Mouse (Mus musculus): Measurements from ENCODE around the gene Zmym5. TPM values are rescaled to one million over a fixed set of nuclear protein-coding genes. Genes with fewer than 3 reads are reported as not detected.
"Not testable (repeated sequence)": the region's sequence is repeated elsewhere in the genome, so short reads cannot be mapped to it uniquely, and the experiment has no call there.

The Zmym5 gene
- polyA plus RNA-seq, 1 experiment from 2014 or later: 31.1 TPM

DNA sequence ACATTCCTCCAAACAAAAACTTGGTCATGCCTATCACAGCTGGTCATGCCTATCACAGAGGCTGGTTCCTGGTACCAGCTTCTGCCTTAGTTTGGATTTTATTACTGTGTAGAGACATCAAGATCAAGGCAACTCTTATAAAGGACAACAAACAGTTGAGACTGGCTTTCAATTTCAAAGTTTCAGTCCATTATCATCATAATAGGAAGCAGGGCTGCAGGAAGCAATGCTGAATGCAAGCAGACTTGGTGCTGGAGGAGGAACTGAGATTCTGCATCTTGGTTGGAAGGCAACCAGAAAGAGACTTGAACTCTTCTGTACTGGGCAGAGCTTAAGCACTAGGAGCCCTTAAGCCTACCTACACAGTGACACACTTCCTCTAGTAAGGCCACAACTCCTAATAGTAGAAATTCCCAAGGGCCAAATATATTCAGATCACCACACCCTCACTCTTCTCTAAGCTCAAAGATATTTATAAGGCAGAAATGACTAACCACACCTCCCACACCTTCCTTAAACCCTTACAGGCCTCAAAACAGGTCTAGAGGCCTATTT lies 19.1 kb upstream of the Zmym5 start:
- Histone ChIP-seq H3K4me1 (replicated peaks; ENCODE audit: control insufficient read depth, insufficient read depth, low read length) (peaks cover 5% of the 10 kb centered on the region; the same call in 1 of the 2 replicates), H3K27me3 (ENCODE audit: control insufficient read depth, insufficient read depth, low read depth, low read length) (no peaks in the 10 kb centered on the region), H3K9me3 (ENCODE audit: control insufficient read depth, low read length) (no peaks in the 10 kb centered on the region), H3K9ac (ENCODE audit: low read length) (no peak overlapping the region), H3K4me2 (ENCODE audit: low read depth, low read length) (no peak overlapping the region), H3K4me3 (ENCODE audit: low read length) (no peak overlapping the region), H3K27ac (ENCODE audit: low read length) (no peak overlapping the region), H3K36me3 (ENCODE audit: control insufficient read depth, insufficient read depth, low read length) (no peaks in the 10 kb centered on the region)
- no peak for ATAC-seq (ENCODE audit: low read depth)

- no peak overlapping the region for H3K9ac ChIP-seq (ENCODE audit: low read length)
- H3K27ac ChIP-seq (ENCODE audit: low read length): no peak overlapping the region
- H3K4me3 ChIP-seq (ENCODE audit: low read length): no peak overlapping the region
- no peak for ATAC-seq (ENCODE audit: low read depth)
- H3K27me3 ChIP-seq (ENCODE audit: control insufficient read depth, insufficient read depth, low read depth, low read length): no peaks in the 10 kb centered on the region
- H3K4me2 ChIP-seq (ENCODE audit: low read depth, low read length): no peak overlapping the region
- no peaks in the 10 kb centered on the region for H3K4me1 ChIP-seq (replicated peaks; ENCODE audit: control insufficient read depth, insufficient read depth, low read length)
- no peaks in the 10 kb centered on the region for H3K9me3 ChIP-seq (ENCODE audit: control insufficient read depth, low read length)
- H3K36me3 ChIP-seq (ENCODE audit: control insufficient read depth, insufficient read depth, low read length): no peaks in the 10 kb centered on the region
Observed at GRCm38 (mm10) chr14:56824562-56824961, 13.0 kb upstream of the Zmym5 start.

DNA sequence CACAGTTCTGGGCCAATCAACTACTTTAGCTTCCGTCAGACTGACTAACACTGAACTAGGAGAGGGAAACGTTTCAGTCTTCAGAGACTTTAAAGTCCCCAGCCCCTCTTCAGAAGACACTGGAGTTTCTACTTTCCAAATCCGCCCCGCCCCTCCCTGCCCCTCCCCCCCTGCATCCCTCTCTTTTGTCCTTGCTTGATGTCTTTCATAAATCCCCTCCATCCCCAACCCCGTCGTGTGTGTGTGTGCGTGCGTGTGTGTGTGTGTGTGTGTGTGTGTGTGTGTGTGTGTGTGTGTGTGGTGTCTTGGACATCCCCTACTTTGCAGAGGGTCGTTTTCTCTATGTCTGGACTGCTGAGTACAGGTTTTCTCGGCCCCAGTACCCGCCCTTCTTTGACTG lies 6.1 kb upstream of the Zmym5 start:
- Histone ChIP-seq H3K9me3 (ENCODE audit: control insufficient read depth, low read length) (no peaks in the 10 kb centered on the region), H3K9ac (ENCODE audit: low read length) (no peak overlapping the region), H3K4me3 (ENCODE audit: low read length) (peak overlapping the region; percentile 15), H3K4me1 (replicated peaks; ENCODE audit: control insufficient read depth, insufficient read depth, low read length) (peaks cover 7% of the 10 kb centered on the region), H3K4me2 (ENCODE audit: low read depth, low read length) (peak overlapping the region; percentile 32), H3K36me3 (ENCODE audit: control insufficient read depth, insufficient read depth, low read length) (no peaks in the 10 kb centered on the region), H3K27ac (ENCODE audit: low read length) (no peak overlapping the region), H3K27me3 (ENCODE audit: control insufficient read depth, insufficient read depth, low read depth, low read length) (no peaks in the 10 kb centered on the region)
- WGBS: 8% methylated on average over 11 of the region's 11 CpGs
- no peak for ATAC-seq (ENCODE audit: low read depth)

DNA sequence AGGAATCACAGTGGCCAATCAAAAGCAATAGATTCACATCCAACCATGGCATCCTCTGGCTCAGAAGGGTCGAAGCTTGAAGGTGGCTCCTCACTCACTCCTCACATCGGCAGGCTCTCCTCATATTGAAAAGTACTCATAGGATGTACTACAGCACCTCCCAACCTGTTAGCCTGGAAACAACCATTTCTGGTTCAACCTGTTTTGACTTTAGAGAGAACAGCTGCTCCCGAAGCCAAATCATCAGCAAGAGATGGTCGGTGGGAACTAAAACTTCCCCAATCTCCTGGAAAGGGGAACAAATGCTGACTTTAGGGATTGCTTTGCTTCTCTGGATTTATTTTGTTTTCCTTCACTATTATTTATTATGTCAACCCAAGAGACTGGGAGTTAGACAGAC lies 5.6 kb upstream of the Zmym5 start:
- Histone ChIP-seq H3K9me3 (ENCODE audit: control insufficient read depth, low read length) (no peaks in the 10 kb centered on the region), H3K9ac (ENCODE audit: low read length) (no peak overlapping the region), H3K4me1 (replicated peaks; ENCODE audit: control insufficient read depth, insufficient read depth, low read length) (peaks cover 7% of the 10 kb centered on the region), H3K4me2 (ENCODE audit: low read depth, low read length) (peak overlapping the region; percentile 32), H3K27ac (ENCODE audit: low read length) (no peak overlapping the region), H3K36me3 (ENCODE audit: control insufficient read depth, insufficient read depth, low read length) (no peaks in the 10 kb centered on the region), H3K4me3 (ENCODE audit: low read length) (peak overlapping the region; percentile 15), H3K27me3 (ENCODE audit: control insufficient read depth, insufficient read depth, low read depth, low read length) (no peaks in the 10 kb centered on the region)
- ATAC-seq (ENCODE audit: low read depth): no peak
- WGBS: 43% methylated on average over 4 of the region's 4 CpGs

- Histone ChIP-seq H3K9me3 (ENCODE audit: control insufficient read depth, low read length) (no peaks in the 10 kb centered on the region), H3K36me3 (ENCODE audit: control insufficient read depth, insufficient read depth, low read length) (no peaks in the 10 kb centered on the region), H3K4me2 (ENCODE audit: low read depth, low read length) (no peak overlapping the region), H3K27ac (ENCODE audit: low read length) (no peak overlapping the region), H3K27me3 (ENCODE audit: control insufficient read depth, insufficient read depth, low read depth, low read length) (no peaks in the 10 kb centered on the region), H3K9ac (ENCODE audit: low read length) (no peak overlapping the region), H3K4me3 (ENCODE audit: low read length) (no peak overlapping the region), H3K4me1 (replicated peaks; ENCODE audit: control insufficient read depth, insufficient read depth, low read length) (peaks cover 7% of the 10 kb centered on the region)
- ATAC-seq (ENCODE audit: low read depth): no peak
- WGBS: 85% methylated on average over 4 of the region's 4 CpGs
Observed at GRCm38 (mm10) chr14:56816541-56816940, 5.0 kb upstream of the Zmym5 start.

DNA sequence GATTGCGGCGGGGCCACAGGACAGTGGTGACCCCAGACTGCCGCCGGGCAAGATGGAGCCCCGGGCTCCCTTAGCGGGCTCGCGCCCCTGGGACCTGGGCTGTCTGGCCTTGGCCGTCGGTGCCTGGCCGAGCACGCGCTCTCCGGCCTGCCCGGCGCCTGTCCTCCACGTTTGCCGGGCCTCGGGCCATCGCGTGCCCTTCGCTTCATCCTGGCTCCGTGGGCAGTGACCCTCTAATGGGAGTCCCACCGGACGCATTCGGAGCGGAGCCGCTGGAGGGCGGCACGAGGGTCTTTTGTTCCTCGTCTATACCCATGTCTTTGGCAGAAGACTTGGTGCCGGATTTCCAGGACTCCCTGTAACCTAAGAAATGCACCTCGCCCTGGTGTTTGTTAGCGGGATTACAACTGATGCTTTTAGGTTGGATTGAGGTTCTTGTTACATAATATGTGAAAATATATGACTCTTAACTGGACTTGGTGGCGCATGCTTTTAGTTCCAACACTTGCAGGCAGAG lies 1.1 kb upstream of the Zmym5 start:
- Histone ChIP-seq H3K4me3 (ENCODE audit: low read length) (peak overlapping the region; percentile 66), H3K4me1 (replicated peaks; ENCODE audit: control insufficient read depth, insufficient read depth, low read length) (peaks cover 9% of the 10 kb centered on the region), H3K27me3 (ENCODE audit: control insufficient read depth, insufficient read depth, low read depth, low read length) (no peaks in the 10 kb centered on the region), H3K9me3 (ENCODE audit: control insufficient read depth, low read length) (no peaks in the 10 kb centered on the region), H3K9ac (ENCODE audit: low read length) (peak overlapping the region; percentile 81), H3K36me3 (ENCODE audit: control insufficient read depth, insufficient read depth, low read length) (no peaks in the 10 kb centered on the region; the same call in 1 of the 2 replicates), H3K27ac (ENCODE audit: low read length) (peak overlapping the region; percentile 97), H3K4me2 (ENCODE audit: low read depth, low read length) (peak overlapping the region; percentile 70)
- WGBS: under 1% methylated on average over 29 of the region's 35 CpGs
- ATAC-seq (ENCODE audit: low read depth): peak; percentile 39

- not testable (repeated sequence) for H3K4me1 ChIP-seq (replicated peaks; ENCODE audit: control insufficient read depth, insufficient read depth, low read length); H3K36me3 ChIP-seq (ENCODE audit: control insufficient read depth, insufficient read depth, low read length); H3K27me3 ChIP-seq (ENCODE audit: control insufficient read depth, insufficient read depth, low read depth, low read length); ATAC-seq (ENCODE audit: low read depth); H3K9me3 ChIP-seq (ENCODE audit: control insufficient read depth, low read length)
- peak overlapping the region; percentile 72 for H3K9ac ChIP-seq (ENCODE audit: low read length)
- peak overlapping the region; percentile 76 for H3K4me3 ChIP-seq (ENCODE audit: low read length)
- peak overlapping the region; percentile 72 for H3K4me2 ChIP-seq (ENCODE audit: low read depth, low read length)
- WGBS: under 1% methylated on average over 25 of the region's 86 CpGs
- H3K27ac ChIP-seq (ENCODE audit: low read length): peak overlapping the region; percentile 84
Observed at GRCm38 (mm10) chr14:56810781-56811690, 480 bp downstream of the Zmym5 start.

DNA sequence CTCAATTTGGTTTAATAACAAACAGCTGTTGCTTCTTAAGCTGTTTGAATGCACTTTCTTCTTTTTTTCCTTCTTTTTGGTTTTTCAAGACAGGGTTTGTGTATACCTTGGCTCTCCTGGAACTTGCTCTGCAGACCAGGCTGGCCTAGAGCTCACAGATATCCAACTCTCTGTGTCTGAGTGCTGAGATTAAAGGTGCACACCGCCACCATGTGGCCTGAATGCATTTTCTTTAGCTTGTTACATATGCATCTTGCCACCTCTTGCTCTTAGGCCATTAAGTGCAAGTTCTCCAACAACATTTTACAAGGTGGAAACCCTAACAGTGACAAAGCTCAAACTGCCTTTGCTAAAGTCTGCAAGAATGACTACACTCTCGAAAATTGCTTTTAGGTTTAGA lies 18.3 kb downstream of the Zmym5 start:
- peaks cover 29% of the 10 kb centered on the region for H3K36me3 ChIP-seq (ENCODE audit: control insufficient read depth, insufficient read depth, low read length)
- no peak overlapping the region for H3K4me3 ChIP-seq (ENCODE audit: low read length)
- 43% methylated on average over 2 of the region's 2 CpGs for WGBS
- H3K9ac ChIP-seq (ENCODE audit: low read length): no peak overlapping the region
- no peaks in the 10 kb centered on the region for H3K9me3 ChIP-seq (ENCODE audit: control insufficient read depth, low read length)
- no peak for ATAC-seq (ENCODE audit: low read depth)
- H3K27me3 ChIP-seq (ENCODE audit: control insufficient read depth, insufficient read depth, low read depth, low read length): no peaks in the 10 kb centered on the region
- no peak overlapping the region for H3K4me2 ChIP-seq (ENCODE audit: low read depth, low read length)
- no peak overlapping the region for H3K27ac ChIP-seq (ENCODE audit: low read length)
- no peaks in the 10 kb centered on the region for H3K4me1 ChIP-seq (replicated peaks; ENCODE audit: control insufficient read depth, insufficient read depth, low read length)

DNA sequence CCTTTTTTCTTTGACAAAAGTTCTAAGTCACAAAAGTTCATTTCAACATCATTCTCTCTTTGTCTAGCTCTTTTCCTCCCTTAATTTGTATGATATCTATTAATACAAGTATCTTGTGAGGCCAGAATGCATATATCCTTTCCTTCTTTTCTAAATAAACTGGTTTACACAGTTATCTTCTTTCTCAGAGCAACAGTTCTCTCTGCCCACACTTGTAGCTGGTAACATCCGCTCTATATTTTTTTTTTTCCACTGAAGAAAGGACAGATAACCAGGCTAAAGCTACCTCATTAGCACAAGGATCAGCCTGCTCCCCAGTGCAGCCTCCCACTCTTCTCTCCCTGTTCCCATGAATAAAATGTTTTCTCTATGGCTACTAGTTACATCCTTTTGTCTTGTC lies 26.9 kb downstream of the Zmym5 start:
- no peak overlapping the region for H3K4me2 ChIP-seq (ENCODE audit: low read depth, low read length)
- H3K36me3 ChIP-seq (ENCODE audit: control insufficient read depth, insufficient read depth, low read length): no peaks in the 10 kb centered on the region
- ATAC-seq (ENCODE audit: low read depth): no peak
- H3K9me3 ChIP-seq (ENCODE audit: control insufficient read depth, low read length): no peaks in the 10 kb centered on the region
- no peaks in the 10 kb centered on the region for H3K4me1 ChIP-seq (replicated peaks; ENCODE audit: control insufficient read depth, insufficient read depth, low read length)
- no peak overlapping the region for H3K4me3 ChIP-seq (ENCODE audit: low read length)
- H3K27me3 ChIP-seq (ENCODE audit: control insufficient read depth, insufficient read depth, low read depth, low read length): no peaks in the 10 kb centered on the region
- no peak overlapping the region for H3K9ac ChIP-seq (ENCODE audit: low read length)
- no peak overlapping the region for H3K27ac ChIP-seq (ENCODE audit: low read length)
- 74% methylated on average over 1 of the region's 1 CpGs for WGBS
